Mouse (Mus musculus): ENCODE measurements around the gene Atf7ip2. TPM values are rescaled to one million over a fixed set of nuclear protein-coding genes. Genes with fewer than 3 reads are reported as not detected.

The Atf7ip2 gene
- polyA plus RNA-seq, 1 experiment from 2014 or later, result 0.42 TPM

Small RNAs within 50 kb of the gene (microRNA-seq; reads per million reads assigned to microRNA genes)
- gene Gm22932 (ENCODE audit: borderline number of aligned reads), result not detected

Other genes starting within 250 kb of the Atf7ip2 start
- gene Grin2a, start 197.2 kb upstream of the Atf7ip2 start, polyA plus RNA-seq (2014; fragmentation: Nextera tagmentation; extraction: Ambion mirVana), result 1.0 and 1.2 TPM in 2 replicates
- 11.6 and 12.4 TPM in 2 replicates for gene Rpl39l, start 22.5 kb upstream of the Atf7ip2 start, polyA plus RNA-seq (2014; fragmentation: Nextera tagmentation; extraction: Ambion mirVana)
- 35.4 and 38.6 TPM in 2 replicates for gene Emp2, start 121.3 kb downstream of the Atf7ip2 start, polyA plus RNA-seq (2014; fragmentation: Nextera tagmentation; extraction: Ambion mirVana)
- gene Tekt5, start 202.8 kb downstream of the Atf7ip2 start, polyA plus RNA-seq (2014; fragmentation: Nextera tagmentation; extraction: Ambion mirVana), result 2.3 and 3.9 TPM in 2 replicates
- gene Nubp1, start 219.2 kb downstream of the Atf7ip2 start, polyA plus RNA-seq (2014; fragmentation: Nextera tagmentation; extraction: Ambion mirVana), result 49.0 and 52.6 TPM in 2 replicates